ENCODE assay signal across 8 mouse cellular contexts in genomic region chr17:35126206-35126611, GRCm38 (mm10). TPM values are rescaled to one million over a fixed set of nuclear protein-coding genes. Genes with fewer than 3 reads are reported as not detected.
DNase-seq lines count a peak whose midpoint lies in the region; ATAC-seq lines count a peak whose summit lies in the region.

Gene D17H6S53E (plus strand): TSS chr17:35126373.

- ATAC-seq in hindbrain, embryonic 12.5 days (ENCODE audit: low FRiP score), result peak; percentile 39; the same call in 1 of the 2 replicates

- H3K4me1 ChIP-seq in hindbrain, embryonic 12.5 days, result peaks cover 36% of the 10 kb centered on the region

- H3K27me3 ChIP-seq in hindbrain, embryonic 12.5 days, result no peaks in the 10 kb centered on the region

- H3K9me3 ChIP-seq in hindbrain, embryonic 12.5 days (replicated peaks), result no peaks in the 10 kb centered on the region

- H3K27ac ChIP-seq in hindbrain, embryonic 12.5 days, result peak within 1 kb of the TSS; percentile 49

- WGBS in hindbrain, embryonic 12.5 days, result under 1% methylated on average over 36 of the region's 36 CpGs

- H3K4me3 ChIP-seq in hindbrain, embryonic 12.5 days, result peak within 1 kb of the TSS; percentile 56

- H3K36me3 ChIP-seq in hindbrain, embryonic 12.5 days, result peaks cover 22% of the 10 kb centered on the region; the same call in 1 of the 2 replicates

- peak; percentile 76 for DNase-seq in Muller cell, postnatal 12 days (ENCODE audit: inconsistent ontology term)
- DNase-seq in cerebellum, adult 9-11 months, result peak; percentile 73
- peak; percentile 32 to 66 for DNase-seq in frontal cortex, postnatal 14 days (ENCODE audit: low spot score in 2 of 2)
- DNase-seq in layer of hippocampus, postnatal 25 days (ENCODE audit: extremely low spot score in 1 of 2, low spot score in 1 of 2), result peak; percentile 56 to 60
- peak; percentile 84 for DNase-seq in lung, postnatal 36 days
- DNase-seq in retina, embryonic 14.5 days (ENCODE audit: low spot score), result peak; percentile 76
- DNase-seq in thymus, postnatal 36 days, result peak; percentile 84 to 89

- H3K4me2 ChIP-seq in hindbrain, embryonic 12.5 days (replicated peaks), result peak within 1 kb of the TSS; percentile 62

- peak within 1 kb of the TSS; percentile 81 for H3K9ac ChIP-seq in hindbrain, embryonic 12.5 days

RNA-seq across cellular contexts. Expression of gene D17H6S53E, which starts in this region (rescaled TPM):
- polyA plus RNA-seq in hindbrain, embryonic 12.5 days (2016; fragmentation: Nextera tagmentation; extraction: Ambion mirVana), result 7.3 and 7.7 TPM in 2 replicates
- total RNA-seq in layer of hippocampus, postnatal 25 days (2021), result 10 to 100 TPM; 27.0 to 27.3 TPM

Comparison
In these comparisons a context has a peak if more than half of its experiments do, and no peak if none do; other contexts are left out.
1. Peak in every context shown above with its lines: DNase-seq, ATAC-seq, H3K4me3 ChIP-seq and H3K27ac ChIP-seq.